Mouse (Mus musculus): ENCODE results near the gene Nectin1.

The Nectin1 gene

DNA sequence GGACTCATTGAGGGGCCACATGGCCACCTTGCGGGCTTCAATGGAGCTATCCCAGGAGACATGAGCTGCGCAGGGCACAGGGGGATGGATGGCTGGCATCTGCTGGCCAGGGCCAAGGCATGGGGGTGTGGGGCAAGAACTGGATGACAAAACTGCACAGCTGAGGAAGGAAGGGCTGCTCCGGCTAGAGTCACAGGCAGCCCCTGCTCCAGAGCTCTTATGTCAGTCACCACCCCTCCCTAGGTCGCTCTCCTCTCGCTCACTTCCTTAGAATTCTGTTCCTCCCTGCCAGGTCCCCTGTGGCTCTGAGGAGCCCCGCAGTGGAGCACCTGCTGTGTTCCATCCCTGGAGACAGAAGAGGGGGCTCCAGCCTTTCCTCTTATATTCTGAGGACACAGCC is 63.8 kb downstream of the Nectin1 start:
- DNase-seq (ENCODE audit: low read depth), result no peak

DNA sequence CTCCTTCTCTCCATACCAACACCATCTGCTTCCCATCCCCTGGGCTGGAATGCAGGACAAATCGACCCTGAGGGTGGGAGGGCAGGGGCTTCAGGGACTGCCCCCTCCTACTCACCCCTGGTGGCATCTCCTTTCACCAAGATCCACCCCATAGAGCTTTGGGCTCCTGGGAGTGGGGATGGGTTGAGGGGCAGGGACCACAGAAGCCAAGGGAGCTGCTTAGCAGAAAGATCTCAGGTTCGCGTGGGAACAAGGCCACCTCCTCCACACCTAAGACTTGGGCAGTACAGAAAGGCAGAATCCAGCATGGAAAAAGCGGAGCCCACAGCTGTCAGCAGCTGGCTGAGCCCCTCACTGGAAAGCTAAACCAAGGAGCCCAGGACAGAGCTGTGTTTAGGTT is 64.3 kb downstream of the Nectin1 start:
- no peak for DNase-seq (ENCODE audit: low read depth)

DNA sequence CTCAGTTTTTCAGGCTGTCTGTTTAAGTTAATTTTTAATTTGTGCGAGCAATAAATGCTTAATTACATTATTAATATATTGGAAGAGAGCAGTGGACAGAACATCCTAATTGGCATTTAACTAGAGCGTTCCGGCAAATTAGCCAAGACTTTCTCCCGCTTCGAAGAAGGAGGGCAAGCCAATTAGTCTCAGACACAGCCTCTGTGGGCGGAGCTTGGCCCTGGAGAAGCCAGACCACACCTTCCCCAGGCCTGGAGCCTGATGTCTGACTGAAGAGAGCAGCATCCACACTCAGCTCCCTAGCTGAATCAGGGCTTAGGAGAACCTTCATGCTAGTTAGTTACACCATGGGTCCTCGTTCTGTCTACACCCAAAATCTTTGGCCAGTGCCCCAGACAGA is 64.8 kb downstream of the Nectin1 start:
- no peak for DNase-seq (ENCODE audit: low read depth)

DNA sequence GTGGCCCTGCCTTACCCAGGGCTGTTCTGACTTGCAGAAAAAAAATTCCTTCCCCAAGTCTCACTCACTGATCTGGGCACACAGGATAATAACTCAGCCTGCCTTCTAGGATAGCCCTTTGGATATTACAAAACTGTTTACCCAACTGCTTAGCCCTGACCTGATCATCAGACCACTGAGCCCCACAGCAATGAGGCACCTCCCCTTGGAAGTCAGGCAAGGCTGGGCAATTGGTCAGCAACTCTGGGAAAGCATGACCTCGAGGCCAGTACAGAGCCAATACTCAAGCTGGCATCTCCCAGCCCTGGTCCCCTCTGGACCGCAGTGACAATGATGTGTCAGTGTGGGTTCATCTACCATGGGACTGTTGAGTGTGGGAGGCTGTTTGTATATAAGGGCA is 69.4 kb downstream of the Nectin1 start:
- no peak for DNase-seq (ENCODE audit: low read depth)

DNA sequence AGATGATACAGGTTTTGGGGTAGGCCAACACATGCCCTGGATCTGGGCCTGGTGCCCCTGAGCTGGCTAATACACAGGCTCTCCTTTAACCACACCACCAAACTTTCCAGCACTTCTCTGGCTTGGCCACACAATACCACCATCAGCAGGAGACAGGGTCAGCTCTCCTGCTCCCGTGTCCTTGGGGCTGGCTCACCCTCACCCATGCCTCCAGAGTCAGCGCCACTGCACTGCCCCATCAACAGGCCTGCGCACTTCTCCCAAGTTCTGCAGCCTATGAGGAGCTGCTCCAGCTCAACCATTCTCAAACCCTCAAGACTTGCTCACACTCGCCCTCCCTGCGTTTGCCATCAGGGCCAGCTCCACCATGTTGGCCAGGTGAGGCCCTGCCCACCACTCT is 78.4 kb downstream of the Nectin1 start:
- no peak for DNase-seq (ENCODE audit: low read depth)

DNA sequence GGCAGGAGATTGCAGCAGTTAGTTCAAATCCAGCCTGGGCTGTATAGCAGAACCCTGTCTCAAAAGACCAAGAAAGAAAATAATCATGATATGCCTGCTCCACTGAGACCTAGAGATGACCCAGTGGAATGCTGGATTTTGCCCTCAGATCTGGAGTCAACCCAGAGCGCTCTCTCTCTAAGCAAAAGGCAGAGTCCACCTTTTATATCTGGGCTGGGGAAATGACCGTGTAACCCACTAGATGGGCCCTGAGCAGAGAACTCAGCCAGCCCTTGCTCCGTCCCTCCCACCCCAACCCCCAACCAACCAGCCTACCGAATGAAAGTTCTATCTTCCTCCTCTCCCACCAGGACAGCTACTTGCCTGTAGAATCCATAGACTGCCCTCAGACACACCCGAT is 81.4 kb downstream of the Nectin1 start:
- no peak for DNase-seq (ENCODE audit: low read depth)

DNA sequence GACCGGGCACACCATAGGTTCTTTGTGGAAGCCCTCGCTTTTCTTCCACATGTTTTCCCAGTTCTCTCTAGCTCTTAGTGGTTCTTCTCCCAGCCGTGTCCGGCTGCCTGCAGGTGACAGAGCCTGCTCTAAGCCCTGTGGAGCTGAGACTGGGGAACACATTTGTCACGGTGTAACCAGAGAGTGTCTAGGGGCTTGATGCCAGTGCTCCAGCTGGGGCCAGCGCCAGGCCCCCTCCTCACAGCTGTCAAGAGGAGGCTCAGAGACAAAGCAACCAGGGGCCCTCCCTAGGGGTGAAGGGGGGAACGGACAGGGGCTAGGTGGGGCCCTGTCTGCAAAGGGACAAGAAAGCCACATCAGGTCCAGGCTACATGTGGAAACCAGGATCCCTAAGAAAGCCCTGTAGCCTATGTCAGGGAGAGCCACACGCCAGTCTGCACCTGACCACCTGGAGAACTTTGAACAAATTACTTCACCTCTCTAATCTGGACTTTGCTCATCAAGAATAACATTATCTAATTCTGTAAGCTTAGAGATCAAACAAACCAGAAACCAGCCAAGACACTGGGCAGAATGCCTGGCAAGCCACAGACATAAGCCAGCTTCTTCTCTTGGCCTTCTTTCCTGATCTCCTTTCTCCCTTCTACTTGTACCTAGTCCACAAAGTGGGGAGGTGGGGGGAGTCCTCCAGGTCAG is 82.9 kb downstream of the Nectin1 start:
- DNase-seq (ENCODE audit: low read depth), result no peak

DNA sequence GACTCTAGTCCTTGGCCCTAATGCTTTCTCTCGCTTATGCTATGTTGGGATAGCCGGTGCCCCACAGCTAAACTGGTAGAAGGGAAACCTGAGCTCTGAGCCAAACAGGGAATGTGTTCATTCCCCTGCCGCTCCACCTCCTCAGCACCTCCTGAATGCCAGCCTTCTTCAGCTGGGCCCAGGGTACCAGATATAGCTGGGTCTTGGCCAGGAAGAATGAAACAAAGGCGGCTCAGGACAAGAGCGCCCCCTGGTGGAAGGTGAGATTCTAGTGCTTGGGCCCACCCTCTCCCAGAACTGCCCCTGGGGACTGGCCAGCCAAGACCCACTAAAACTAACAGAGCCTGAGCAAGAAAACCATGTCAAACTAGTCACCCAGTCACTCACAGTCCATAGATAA is 83.8 kb downstream of the Nectin1 start:
- peak; percentile 32 for DNase-seq (ENCODE audit: low read depth)

DNA sequence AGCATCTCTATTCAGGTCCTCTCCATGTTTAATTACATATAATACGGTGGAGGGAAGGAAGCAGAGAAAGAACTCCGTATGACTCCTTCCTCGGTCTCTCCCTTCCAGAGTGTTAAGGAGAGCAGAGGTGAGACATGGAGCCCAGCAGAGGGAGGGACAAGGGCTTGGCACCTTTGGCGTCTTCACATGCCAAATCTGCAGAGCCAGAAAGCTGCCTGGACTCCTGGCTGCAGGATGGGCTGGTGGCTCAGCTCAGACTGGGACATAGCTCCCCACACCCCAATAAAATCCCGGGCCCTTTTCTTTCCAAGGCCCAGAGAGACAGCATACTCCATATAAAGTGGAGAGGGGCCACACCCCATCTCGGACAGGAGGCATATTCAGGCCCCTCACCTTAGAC is 85.2 kb downstream of the Nectin1 start:
- DNase-seq (ENCODE audit: low read depth), result no peak

DNA sequence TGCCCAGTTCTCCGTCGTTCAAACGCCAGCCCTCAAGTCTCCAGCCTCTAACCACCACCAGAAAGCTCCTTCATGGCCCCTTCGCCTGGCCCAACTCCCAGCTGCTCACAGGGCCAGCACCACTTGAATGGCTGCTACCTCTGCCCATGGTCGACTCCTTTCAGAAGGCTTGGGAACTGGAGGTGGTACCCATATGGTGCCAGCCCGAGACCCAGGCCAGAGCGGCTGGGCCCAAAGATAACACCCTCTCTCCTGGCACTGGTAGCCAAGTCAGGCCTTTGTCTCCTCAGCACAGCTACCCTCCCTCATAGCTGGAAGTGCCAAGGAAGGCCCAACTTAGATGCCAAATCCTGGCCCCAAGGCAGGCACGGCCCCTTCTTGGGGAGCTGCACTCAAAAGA is 89.4 kb downstream of the Nectin1 start:
- no peak for DNase-seq (ENCODE audit: low read depth)

DNA sequence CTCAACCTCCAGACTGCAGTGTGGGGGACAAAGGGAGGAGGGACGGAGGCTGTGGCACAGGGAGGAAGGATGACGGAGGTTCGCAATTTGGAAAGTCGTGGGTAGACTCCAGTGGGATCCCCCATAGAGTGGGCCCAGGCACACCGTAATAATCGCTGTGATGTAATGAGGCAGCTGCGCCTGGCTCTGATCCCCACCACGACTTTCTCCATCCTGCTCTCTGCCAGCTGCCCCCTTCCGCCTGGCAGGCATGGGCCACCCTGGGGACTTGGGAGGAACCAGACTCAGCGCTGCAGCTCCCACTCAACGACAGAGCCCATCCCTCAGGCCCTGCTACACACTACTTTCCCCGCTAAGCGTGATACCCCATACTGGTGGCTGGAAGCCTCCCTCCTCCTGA is 90.5 kb downstream of the Nectin1 start:
- no peak for DNase-seq (ENCODE audit: low read depth)

DNA sequence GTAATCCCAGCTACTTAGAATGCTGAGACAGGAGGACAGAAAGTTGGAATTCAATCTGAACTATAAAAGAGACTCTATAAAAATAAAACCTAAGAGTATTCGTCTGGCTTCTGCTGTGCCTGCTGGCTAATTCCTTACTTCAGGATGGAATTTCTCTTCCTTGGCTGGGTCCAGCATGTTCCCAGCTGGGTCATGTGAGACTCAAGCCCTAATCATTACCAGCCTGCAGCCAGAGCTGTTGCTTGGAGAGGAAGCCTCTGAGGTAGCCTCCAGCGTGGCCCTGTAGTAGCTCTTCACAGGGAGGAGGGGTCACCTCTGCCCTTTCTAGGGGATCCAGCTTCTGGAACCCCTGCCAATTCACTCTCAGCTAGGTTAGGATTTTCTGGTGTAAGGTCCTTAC is 94.8 kb downstream of the Nectin1 start:
- no peak for DNase-seq (ENCODE audit: low read depth)

DNA sequence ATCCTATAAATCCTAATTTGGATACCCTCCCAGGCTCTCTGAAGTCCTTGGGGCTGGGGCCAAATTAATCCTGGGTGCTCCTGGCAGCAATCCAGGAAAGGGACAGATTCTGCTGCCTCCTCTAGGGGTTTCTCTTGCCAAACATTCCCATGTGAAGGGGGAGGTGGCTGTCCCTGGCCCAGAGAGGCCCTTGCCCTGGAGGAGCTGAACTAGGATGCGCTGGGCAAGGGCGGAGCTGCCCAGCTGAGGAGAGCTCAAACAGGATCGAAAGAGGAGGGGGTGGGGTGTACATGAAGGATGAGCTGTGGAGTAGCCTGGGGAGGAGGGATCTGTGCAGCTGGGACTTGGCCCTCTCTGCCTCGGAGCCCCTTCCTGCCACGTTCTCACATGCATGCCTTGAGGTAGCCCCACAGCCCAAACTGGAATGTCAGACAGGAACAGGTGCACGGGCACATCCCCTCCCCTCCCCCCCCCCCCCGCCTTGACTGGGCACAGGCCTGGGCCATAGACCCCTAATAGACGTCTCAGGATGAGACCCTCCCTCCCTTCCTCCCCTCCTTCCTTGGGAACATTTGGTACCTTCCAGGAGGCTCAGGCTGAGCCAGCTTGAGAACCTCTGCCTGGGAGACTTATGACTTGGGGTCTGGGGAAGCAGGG is 99.3 kb downstream of the Nectin1 start:
- no peak for DNase-seq (ENCODE audit: low read depth)

DNA sequence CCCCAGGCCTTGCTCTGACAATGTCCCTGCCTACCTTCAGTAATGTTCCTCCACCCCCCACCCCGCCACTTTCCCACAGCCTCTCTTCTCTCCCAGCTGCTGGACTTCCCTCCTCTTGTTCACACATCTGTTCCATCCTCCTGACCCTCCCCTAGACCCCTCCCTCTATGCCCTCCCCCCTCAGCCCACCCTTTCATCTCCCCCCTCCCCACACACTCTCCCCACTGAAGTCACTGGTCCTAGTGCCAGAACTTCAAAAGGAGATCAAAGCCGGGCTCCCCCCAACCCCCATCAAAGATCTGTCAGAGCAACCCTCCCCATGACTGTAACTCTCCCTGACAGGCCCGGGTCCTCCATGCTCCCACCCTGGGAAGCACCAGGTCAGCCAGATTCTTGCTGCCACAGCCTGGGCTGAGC is 99.9 kb downstream of the Nectin1 start:
- no peak for DNase-seq (ENCODE audit: low read depth)

DNA sequence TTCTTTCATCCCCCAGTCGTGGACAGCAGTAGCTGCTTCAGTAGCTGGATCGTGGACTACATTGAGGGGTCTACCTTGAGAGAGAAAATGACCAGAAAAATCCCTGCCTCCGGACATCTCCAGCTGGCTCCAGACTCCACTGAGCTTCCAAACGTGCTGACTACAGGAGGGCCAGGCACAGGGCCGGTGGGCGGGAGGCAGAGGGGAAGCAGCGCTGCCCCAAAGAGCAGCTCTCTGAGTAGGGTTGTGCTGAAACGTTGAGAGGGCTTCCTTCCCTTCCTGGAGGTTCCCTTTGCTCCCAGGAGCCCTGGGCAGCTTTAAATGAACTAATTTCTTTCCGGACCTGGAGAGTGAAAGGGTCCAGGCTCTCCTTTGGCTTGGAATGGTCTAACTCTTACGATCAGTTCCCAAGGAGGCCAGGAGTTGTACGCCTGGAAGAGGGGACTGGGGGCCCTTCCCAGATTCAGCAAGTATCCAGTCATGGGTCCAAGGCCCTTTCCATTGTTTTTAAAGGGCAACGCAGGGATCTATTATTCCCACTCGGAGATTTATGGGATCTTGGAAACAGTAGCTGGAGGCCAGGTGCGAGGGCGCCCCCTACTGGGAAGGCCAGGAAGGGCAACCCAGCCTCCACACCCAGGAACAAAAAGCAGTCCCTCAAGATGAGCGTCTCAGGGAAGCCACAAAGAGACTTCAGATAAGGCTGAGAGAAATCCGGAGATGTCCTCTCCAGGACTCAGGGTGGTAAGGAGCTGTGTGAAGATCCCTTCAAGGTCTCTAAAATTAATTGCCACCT is 102.1 kb downstream of the Nectin1 start:
- DNase-seq (ENCODE audit: low read depth), result no peak

DNA sequence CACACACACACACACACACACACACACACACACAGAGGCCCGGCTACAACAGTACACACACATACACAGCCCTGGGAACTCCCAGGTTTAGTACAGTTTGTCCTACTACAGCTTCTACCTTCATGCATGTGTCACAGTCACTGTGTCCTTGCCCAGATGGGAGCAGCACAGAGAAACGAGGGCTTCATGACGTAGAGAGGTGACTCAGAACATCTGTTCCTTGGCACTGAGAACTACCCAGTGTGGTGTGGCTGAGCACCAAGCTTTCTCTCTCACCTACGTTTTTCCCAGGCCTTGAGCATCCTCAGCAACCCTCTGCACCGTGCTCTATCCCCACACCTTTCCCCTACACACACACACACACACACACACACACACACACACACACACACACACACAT is 104.1 kb downstream of the Nectin1 start:
- DNase-seq (ENCODE audit: low read depth), result no peak

DNA sequence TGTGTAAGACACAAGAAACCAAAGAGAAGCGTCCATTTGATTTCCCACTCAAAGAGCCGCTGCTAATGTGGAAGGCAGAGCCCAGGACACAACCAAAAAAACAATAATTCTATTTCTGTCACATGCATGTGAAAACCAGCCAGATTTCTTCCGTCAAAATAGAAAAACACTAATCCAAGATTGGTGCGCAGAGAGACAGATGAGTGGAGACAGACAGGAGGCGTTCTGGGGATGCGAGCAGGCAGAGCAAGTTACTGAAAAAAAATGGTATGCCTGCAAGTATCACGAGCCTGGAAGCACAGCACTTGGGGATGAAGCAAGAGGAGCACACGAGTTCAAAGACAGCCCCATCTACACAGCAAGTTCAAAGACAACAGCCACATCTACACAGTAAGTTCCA is 106.5 kb downstream of the Nectin1 start:
- no peak for DNase-seq (ENCODE audit: low read depth)

DNA sequence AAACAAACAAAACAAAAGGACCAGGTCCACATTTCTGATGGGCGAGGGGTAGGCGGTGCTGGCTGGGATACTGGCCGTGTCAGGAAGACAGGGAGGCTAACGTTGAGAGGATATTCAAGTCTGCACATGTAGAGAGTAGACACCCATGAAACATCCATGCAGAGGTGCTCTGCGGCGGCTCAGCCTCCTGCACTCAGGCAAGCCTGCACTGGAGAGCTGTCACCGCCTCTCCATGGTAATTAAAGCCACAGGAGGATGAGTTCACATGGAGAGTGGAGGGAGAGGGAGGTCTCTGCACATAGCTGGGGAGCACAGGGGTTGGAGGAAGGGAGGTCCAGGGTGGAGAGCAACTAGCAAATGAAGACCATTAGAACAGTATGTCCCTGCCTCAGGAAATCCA is 107.4 kb downstream of the Nectin1 start:
- no peak for DNase-seq (ENCODE audit: low read depth)

DNA sequence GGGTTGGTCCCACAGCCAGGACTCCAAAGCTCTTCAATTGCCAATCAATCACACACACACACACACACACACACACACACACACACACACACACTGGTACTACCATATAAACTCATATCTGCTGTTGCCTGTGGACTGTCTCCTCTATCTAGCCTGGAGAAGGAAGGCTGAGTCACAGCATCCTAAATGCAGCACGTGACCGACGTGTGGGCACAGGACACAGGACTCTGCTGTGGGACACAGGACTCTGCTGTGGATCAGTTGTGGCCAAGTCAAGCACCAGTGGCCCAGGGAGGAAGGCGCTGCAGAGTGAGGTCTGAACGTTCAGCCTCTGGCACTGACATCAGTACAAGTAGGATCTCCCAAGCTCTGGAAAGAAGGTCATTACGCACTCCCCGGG is 112.1 kb downstream of the Nectin1 start:
- DNase-seq (ENCODE audit: low read depth), result no peak

Data from c-Kit-positive CD71-negative TER-119-negative erythroid progenitor cells, embryonic 14.5 days (primary cell).